Mouse (Mus musculus) megakaryocyte, embryonic 14.5 days (primary cell): ENCODE results near the gene Nktr. TPM values are rescaled to one million over a fixed set of nuclear protein-coding genes. Genes with fewer than 3 reads are reported as not detected.

ENCODE experiments used
- H3K27me3 ChIP-seq: replicated peaks from 2 replicates; pipeline ENCODE3; 2012; ENCODE audit warnings: inconsistent platforms
- H3K36me3 ChIP-seq: replicated peaks from 2 replicates; pipeline ENCODE3; 2012; ENCODE audit warnings: low read length, inconsistent platforms, mixed read lengths
- H3K4me1 ChIP-seq: 2 replicates; pipeline ENCODE4 v1.6.1; 2012; ENCODE audit warnings: inconsistent platforms
- H3K4me3 ChIP-seq: replicated peaks from 2 replicates; pipeline ENCODE3; 2012; ENCODE audit warnings: moderate library complexity, mild to moderate bottlenecking, inconsistent platforms
- H3K9me3 ChIP-seq: 2 replicates; pipeline ENCODE4 v1.6.1; 2012; ENCODE audit warnings: inconsistent platforms
- FLI1 ChIP-seq: IDR thresholded peaks from 2 replicates; pipeline ENCODE4 v1.6.1; 2012; ENCODE audit warnings: low read length, inconsistent platforms, mixed read lengths
- GATA1 ChIP-seq: IDR thresholded peaks from 3 replicates; pipeline ENCODE4 v1.6.1; 2012; ENCODE audit warnings: mixed read lengths, low read length, inconsistent platforms, borderline replicate concordance
- polyA plus RNA-seq: library from polyadenylated mRNA; stranded (reverse); fragments of >175 nt; gene quantifications from 2 replicates; pipeline ENCODE4 v1.2.3, GENCODE M21; 2012; ENCODE audit warnings: low replicate concordance; ENCODE audit not compliant: insufficient read depth

Nktr gene
- polyA plus RNA-seq, 1 experiment = 4.4 TPM

DNA sequence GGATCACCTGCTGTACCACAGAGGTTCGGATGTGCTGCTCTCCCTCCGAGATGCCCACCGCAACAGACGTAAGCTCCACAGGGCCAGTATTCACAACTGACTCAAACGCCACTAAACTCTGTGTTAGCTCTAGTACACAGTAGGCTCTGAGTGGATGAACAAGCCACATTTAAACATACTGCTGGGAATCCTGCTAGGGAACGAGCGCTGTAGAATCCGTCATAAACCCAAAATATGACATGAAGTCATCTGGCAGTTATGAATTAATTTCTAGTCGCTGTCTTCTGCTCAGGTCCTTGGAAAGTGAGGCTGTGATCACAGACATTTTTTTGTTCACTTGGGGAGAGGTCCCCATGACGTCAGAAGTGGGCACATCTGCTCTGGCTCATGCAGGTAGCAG, 57.0 kb downstream of the Nktr start:
- Histone ChIP-seq H3K36me3 (no peaks in the 10 kb centered on the region), H3K27me3 (peaks cover 81% of the 10 kb centered on the region), H3K4me3 (no peak overlapping the region), H3K4me1 (peaks cover 12% of the 10 kb centered on the region), H3K9me3 (peaks cover 11% of the 10 kb centered on the region)
- TF ChIP-seq GATA1 (no peak), FLI1 (no peak)

DNA sequence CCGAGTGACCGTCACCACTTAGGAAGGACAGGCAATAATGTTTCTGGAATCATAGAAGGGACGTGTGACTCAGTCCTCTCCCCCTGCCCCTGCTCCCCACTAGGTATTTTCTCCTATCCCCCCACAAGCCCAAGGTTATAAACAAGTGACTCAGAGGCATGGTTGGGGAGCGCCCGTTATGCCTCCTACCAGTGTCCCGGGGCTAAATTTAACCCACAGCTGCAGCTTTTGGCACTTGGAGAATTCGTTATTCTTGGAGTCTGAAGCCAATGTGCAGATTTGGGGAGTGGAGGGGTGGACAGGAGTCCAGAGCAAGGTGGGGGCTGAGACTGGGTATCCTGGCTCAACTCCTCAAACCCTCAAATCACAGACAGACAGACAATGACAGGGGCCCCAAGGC, 57.5 kb downstream of the Nktr start:
- Histone ChIP-seq H3K27me3 (peaks cover 79% of the 10 kb centered on the region), H3K36me3 (no peaks in the 10 kb centered on the region), H3K4me1 (peaks cover 12% of the 10 kb centered on the region), H3K4me3 (no peak overlapping the region), H3K9me3 (peaks cover 11% of the 10 kb centered on the region)
- TF ChIP-seq GATA1 (no peak), FLI1 (no peak)

DNA sequence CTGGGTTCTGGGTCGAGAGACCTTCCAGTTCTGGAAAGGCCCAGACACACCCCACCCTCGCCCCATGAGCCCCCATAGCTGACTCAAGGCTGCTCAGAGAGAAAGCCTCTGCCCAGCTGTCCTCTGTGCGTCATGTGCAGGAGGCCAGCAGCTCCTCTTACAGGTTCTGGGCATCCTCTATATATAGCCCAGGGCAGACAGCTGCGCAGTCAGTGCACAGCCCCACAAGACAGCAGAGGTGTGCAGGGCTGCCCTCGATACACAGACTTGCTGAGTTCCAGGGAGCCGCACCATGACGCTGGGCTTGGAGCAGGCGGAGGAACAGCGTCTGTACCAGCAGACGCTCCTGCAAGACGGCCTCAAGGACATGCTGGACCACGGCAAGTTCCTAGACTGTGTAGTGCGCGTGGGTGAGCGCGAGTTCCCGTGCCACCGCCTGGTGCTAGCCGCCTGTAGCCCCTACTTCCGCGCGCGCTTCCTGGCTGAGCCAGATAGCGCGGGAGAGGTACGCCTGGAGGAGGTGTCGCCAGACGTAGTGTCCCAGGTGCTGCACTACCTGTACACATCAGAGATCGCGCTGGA, 58.6 kb downstream of the Nktr start, which contains the start of gene Klhl40:
Gene Klhl40 (plus strand): TSS at position 124 of the 582 bp plus-strand sequence.
- H3K4me1 ChIP-seq = peaks cover 12% of the 10 kb centered on the region
- H3K36me3 ChIP-seq = no peaks in the 10 kb centered on the region
- peak within 1 kb of the TSS; percentile 77 for H3K4me3 ChIP-seq
- TF ChIP-seq FLI1 = no peak
- no peak for TF ChIP-seq GATA1
- peaks cover 11% of the 10 kb centered on the region for H3K9me3 ChIP-seq
- H3K27me3 ChIP-seq = peaks cover 78% of the 10 kb centered on the region

DNA sequence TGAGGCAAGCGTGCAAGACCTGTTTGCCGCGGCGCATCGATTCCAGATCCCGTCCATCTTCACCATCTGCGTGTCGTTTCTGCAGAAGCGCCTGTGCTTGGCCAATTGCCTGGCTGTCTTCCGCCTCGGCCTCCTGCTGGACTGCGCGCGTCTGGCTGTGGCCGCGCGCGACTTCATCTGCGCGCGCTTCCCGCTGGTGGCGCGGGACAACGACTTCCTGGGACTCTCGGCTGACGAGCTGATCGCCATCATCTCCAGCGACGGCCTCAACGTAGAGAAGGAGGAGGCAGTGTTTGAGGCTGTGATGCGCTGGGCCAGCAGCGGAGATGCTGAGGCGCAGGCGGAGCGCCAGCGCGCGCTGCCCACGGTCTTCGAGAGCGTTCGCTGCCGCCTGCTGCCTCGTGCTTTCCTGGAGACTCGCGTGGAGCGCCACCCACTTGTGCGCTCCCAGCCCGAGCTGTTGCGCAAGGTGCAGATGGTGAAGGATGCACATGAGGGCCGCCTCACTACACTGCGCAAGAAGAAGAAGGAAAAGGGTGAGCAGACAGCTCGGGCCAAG, 59.2 kb downstream of the Nktr start:
- H3K27me3 ChIP-seq = peaks cover 77% of the 10 kb centered on the region
- H3K36me3 ChIP-seq = no peaks in the 10 kb centered on the region
- peak overlapping the region; percentile 77 for H3K4me3 ChIP-seq
- H3K4me1 ChIP-seq = peaks cover 12% of the 10 kb centered on the region
- peaks cover 11% of the 10 kb centered on the region for H3K9me3 ChIP-seq
- TF ChIP-seq GATA1 (no peak), FLI1 (no peak)

DNA sequence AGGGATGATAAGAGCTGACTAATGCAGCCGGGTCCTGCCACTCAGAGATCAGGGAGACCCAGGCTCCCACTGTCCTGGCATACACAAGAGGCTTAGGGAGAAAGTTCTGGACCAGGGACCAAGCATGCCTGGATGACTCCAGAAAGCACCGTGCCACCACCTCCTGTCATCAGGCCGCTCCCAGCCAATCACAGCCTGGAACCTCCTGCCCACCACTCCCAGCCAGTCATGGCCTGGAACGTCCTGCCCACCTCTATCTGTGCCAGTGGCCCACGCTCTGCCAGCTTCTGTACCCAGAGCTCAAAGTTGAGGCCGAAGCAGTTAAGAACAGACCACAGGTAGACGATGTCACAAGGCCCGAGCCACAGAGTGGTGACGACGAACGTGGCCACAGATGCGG, 65.8 kb downstream of the Nktr start:
- Histone ChIP-seq H3K36me3 (no peaks in the 10 kb centered on the region), H3K27me3 (peaks cover 88% of the 10 kb centered on the region), H3K4me1 (peaks cover 3% of the 10 kb centered on the region; the same call in 1 of the 2 replicates), H3K9me3 (no peaks in the 10 kb centered on the region), H3K4me3 (no peak overlapping the region)
- TF ChIP-seq GATA1 (no peak), FLI1 (no peak)

DNA sequence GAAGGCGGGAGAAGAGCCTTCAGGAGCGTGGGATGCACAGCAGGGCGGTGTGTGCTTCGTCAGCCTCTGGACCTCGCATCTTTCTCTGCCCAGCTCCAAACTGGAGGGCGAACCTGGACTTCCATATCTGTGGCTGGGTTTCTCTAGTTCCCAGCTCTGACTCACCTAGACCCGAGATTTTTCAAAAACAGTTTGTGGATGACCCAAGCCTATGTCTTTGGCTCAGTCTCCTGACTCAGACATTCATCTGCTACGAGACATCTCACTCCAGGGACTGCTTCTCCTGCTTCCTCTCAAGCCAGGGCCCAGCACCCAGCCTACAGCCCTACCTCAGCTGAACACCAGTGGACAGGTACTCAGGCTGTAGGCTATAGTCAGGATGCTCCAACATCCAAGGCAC, 66.3 kb downstream of the Nktr start:
- H3K27me3 ChIP-seq = peaks cover 86% of the 10 kb centered on the region
- no peaks in the 10 kb centered on the region for H3K36me3 ChIP-seq
- no peaks in the 10 kb centered on the region for H3K9me3 ChIP-seq
- no peak overlapping the region for H3K4me3 ChIP-seq
- H3K4me1 ChIP-seq = peaks cover 3% of the 10 kb centered on the region; the same call in 1 of the 2 replicates
- TF ChIP-seq FLI1 = no peak
- TF ChIP-seq GATA1 = no peak

DNA sequence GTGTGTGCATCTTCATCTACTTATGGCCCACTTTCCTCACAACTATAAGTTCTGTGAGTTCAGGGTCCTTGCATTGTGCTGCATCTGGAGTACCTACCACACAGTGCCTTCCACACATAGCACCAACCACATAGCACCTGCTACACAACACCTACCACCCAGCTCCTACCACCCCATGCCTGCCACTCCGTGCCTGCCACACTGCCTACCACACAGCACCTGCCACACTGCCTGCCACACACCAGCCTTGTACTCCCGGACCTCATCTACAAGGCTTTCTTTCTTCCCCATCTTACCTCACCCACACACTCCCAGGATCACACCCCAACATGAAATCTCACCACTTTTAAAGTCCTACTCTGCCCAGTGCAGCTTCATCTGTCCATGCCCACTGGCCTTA, 67.4 kb downstream of the Nktr start:
- Histone ChIP-seq H3K4me3 (no peak overlapping the region), H3K4me1 (peaks cover 3% of the 10 kb centered on the region; the same call in 1 of the 2 replicates), H3K9me3 (no peaks in the 10 kb centered on the region), H3K36me3 (no peaks in the 10 kb centered on the region), H3K27me3 (peaks cover 86% of the 10 kb centered on the region)
- TF ChIP-seq FLI1 (no peak), GATA1 (no peak)

DNA sequence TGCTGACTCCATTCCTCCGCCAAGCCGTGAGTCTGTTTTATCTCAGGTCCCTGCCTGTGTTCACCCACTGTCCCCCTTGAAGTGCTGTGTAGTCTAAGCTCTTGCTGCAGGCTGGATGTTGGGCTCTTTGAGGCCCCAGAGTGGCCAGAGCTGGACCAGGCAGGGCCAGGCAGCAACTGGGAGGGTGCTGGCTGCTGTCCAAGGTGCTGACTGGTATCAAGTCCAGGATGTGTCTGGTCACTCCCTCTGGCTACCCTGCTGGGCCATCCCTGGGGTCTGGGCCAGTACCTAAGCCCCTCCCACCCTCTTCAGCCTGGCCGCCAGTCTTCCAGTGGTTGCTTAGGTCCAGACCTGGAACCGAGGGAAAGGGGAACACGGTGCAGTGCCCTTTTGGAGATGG, 72.2 kb downstream of the Nktr start:
- TF ChIP-seq GATA1 (no peak), FLI1 (no peak)
- Histone ChIP-seq H3K4me1 (peaks cover 3% of the 10 kb centered on the region; the same call in 1 of the 2 replicates), H3K36me3 (no peaks in the 10 kb centered on the region), H3K4me3 (no peak overlapping the region), H3K9me3 (no peaks in the 10 kb centered on the region), H3K27me3 (peaks cover 91% of the 10 kb centered on the region)

DNA sequence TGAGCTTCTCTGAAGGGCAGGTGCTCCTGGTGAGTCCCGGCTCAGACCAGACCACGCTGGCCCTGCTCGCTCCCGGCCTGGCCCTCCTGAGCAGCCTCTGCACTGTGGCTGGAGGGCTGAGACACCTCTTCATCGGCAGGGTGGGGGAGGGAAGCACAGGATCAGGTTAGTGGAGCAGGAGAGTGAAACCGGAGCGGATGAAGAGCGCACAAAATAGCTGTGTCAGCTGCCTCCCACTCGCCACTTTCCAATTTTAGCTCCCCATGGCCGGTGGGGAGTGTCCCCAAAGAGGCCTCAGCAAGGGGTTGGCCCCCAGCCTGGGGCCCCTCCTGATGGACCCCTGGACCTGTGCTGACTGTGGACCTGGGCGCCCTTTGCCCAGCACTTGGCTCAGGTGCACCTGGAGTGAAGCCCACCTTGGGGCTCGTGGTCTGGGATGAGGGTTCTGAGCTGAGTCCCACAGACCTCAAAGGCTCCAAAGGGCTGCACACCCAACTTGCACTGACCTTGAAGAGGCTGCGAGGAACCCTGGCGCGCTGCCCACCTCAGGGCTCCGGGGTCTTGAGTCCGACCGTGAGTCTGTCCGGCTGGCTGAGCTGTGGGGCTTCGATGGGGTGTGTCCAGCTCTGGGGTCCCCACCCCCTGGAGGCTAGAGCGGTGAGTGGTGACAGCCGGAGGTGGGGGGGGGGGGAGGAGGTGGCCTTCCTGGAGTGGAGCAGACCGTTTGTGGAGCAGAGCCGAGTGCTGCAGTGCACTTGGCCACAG, 73.0 kb downstream of the Nktr start, which contains the start of gene Hhatl:
Gene Hhatl (minus strand): TSS at position 751 of the 765 bp plus-strand sequence.
- peaks cover 91% of the 10 kb centered on the region for H3K27me3 ChIP-seq
- TF ChIP-seq FLI1 (no peak), GATA1 (no peak)

More for the DNA sequence above, 73.0 kb downstream of the Nktr start, which contains the start of gene Hhatl:
- Histone ChIP-seq H3K4me1 (peaks cover 3% of the 10 kb centered on the region; the same call in 1 of the 2 replicates), H3K36me3 (no peaks in the 10 kb centered on the region), H3K9me3 (no peaks in the 10 kb centered on the region), H3K4me3 (no peak within 1 kb of the TSS)
